In the genomic region with DNA sequence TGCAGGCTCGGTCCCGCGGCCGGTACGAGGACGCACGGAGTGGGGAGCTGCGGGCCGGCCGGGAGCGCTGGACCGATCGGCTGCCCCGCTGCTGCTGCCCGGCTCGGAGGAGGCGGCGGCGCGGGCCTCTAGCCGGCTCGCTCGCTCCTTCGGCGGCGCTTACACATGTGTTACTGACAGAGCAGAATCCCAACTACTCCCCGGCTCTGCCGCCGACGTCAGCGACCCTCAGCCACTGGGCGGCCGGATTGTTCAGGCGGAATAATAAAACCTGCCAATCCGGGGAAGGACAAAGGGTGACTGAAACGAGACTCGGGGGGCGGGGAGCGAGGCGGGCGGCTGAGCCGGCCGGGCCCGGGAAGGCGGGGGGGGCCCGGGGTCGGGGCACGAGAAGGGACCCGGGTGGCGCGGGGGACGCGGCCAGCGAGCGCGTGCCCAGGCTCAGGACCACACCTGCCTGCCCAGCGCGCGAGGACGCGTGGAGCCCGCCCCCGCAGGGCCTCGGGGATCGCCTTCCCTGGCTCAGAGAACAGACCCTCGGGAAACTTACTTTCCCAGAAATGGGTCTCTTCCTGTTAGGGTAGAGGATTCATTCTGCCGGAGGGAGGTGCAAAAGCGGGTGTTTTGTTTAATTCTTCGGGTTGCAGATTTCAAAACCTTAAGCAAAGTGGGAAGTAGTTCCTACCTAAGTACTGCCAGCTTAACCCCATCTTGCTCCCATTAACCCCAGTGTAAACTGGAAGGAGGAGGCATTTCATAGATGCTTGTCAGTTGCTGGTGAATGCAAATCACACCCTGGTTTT, we compare ENCODE assay signal across 8 mouse cellular contexts. TPM values are rescaled to one million over a fixed set of nuclear protein-coding genes. Genes with fewer than 3 reads are reported as not detected.
DNase-seq lines count a peak whose midpoint lies in the region; ATAC-seq and TF ChIP-seq lines count a peak whose summit lies in the region.

No protein-coding gene starts in this region.

- peaks cover 25% of the 10 kb centered on the region for H3K4me1 ChIP-seq in forebrain, embryonic 12.5 days
- H3K4me1 ChIP-seq in heart, postnatal 0 days (ENCODE audit: control insufficient read depth, insufficient read depth) = peaks cover 13% of the 10 kb centered on the region
- H3K4me1 ChIP-seq in liver, embryonic 16.5 days (ENCODE audit: control insufficient read depth, low read depth, low read length) = peaks cover 11% of the 10 kb centered on the region
- peaks cover 11% of the 10 kb centered on the region for H3K4me1 ChIP-seq in neural tube, embryonic 12.5 days
- H3K4me1 ChIP-seq in stomach, postnatal 0 days (replicated peaks; ENCODE audit: control insufficient read depth, insufficient read depth) = no peaks in the 10 kb centered on the region

- peaks cover 8% of the 10 kb centered on the region for H3K27me3 ChIP-seq in forebrain, embryonic 12.5 days
- no peaks in the 10 kb centered on the region for H3K27me3 ChIP-seq in heart, postnatal 0 days (ENCODE audit: control insufficient read depth, insufficient read depth, low read length)
- H3K27me3 ChIP-seq in liver, embryonic 16.5 days (ENCODE audit: control insufficient read depth, insufficient read depth, low read depth, low read length) = peaks cover 2% of the 10 kb centered on the region
- no peaks in the 10 kb centered on the region for H3K27me3 ChIP-seq in neural tube, embryonic 12.5 days (replicated peaks)
- no peaks in the 10 kb centered on the region for H3K27me3 ChIP-seq in stomach, postnatal 0 days (ENCODE audit: control insufficient read depth, insufficient read depth, low read length)

- no peaks in the 10 kb centered on the region for H3K36me3 ChIP-seq in forebrain, embryonic 12.5 days (replicated peaks)
- H3K36me3 ChIP-seq in heart, postnatal 0 days (replicated peaks; ENCODE audit: control insufficient read depth, insufficient read depth, low read length) = no peaks in the 10 kb centered on the region; the same call in 1 of the 2 replicates
- no peaks in the 10 kb centered on the region for H3K36me3 ChIP-seq in liver, embryonic 16.5 days (ENCODE audit: control insufficient read depth, insufficient read depth)
- H3K36me3 ChIP-seq in neural tube, embryonic 12.5 days = no peaks in the 10 kb centered on the region
- no peaks in the 10 kb centered on the region for H3K36me3 ChIP-seq in stomach, postnatal 0 days (ENCODE audit: control insufficient read depth, insufficient read depth, low read length)

- peak overlapping the region; percentile 93 for H3K4me2 ChIP-seq in forebrain, embryonic 12.5 days
- peak overlapping the region; percentile 93 for H3K4me2 ChIP-seq in heart, postnatal 0 days (ENCODE audit: low read depth, low read length)
- peak overlapping the region; percentile 82 for H3K4me2 ChIP-seq in liver, embryonic 16.5 days (ENCODE audit: low read depth, low read length)
- peak overlapping the region; percentile 91 for H3K4me2 ChIP-seq in neural tube, embryonic 12.5 days (replicated peaks)
- peak overlapping the region; percentile 96 for H3K4me2 ChIP-seq in stomach, postnatal 0 days (replicated peaks; ENCODE audit: low read depth)

- H3K9ac ChIP-seq in forebrain, embryonic 12.5 days = peak overlapping the region; percentile 96
- peak overlapping the region; percentile 87 for H3K9ac ChIP-seq in heart, postnatal 0 days (replicated peaks; ENCODE audit: low read depth, low read length)
- peak overlapping the region; percentile 68 for H3K9ac ChIP-seq in liver, embryonic 16.5 days (ENCODE audit: low read depth, low read length)
- H3K9ac ChIP-seq in neural tube, embryonic 12.5 days = peak overlapping the region; percentile 96
- H3K9ac ChIP-seq in stomach, postnatal 0 days (ENCODE audit: low read length) = peak overlapping the region; percentile 73

- H3K27ac ChIP-seq in forebrain, embryonic 12.5 days = peak overlapping the region; percentile 99
- peak overlapping the region; percentile 97 for H3K27ac ChIP-seq in heart, postnatal 0 days (ENCODE audit: low read depth)
- peak overlapping the region; percentile 85 for H3K27ac ChIP-seq in liver, embryonic 16.5 days (ENCODE audit: low read length)
- peak overlapping the region; percentile 99 for H3K27ac ChIP-seq in neural tube, embryonic 12.5 days
- peak overlapping the region; percentile 99 for H3K27ac ChIP-seq in stomach, postnatal 0 days (replicated peaks)

- H3K9me3 ChIP-seq in forebrain, embryonic 12.5 days = no peaks in the 10 kb centered on the region
- no peaks in the 10 kb centered on the region for H3K9me3 ChIP-seq in heart, postnatal 0 days (replicated peaks; ENCODE audit: control insufficient read depth, low read length)
- H3K9me3 ChIP-seq in liver, embryonic 16.5 days (replicated peaks; ENCODE audit: control insufficient read depth, low read length) = no peaks in the 10 kb centered on the region
- H3K9me3 ChIP-seq in neural tube, embryonic 12.5 days = no peaks in the 10 kb centered on the region
- H3K9me3 ChIP-seq in stomach, postnatal 0 days (ENCODE audit: control insufficient read depth, low read length) = no peaks in the 10 kb centered on the region

- under 1% methylated on average over 65 of the region's 69 CpGs for WGBS in forebrain, embryonic 12.5 days
- WGBS in heart, postnatal 0 days = under 1% methylated on average over 69 of the region's 69 CpGs
- WGBS in liver, embryonic 16.5 days (ENCODE audit: insufficient replicate concordance) = under 1% methylated on average over 68 of the region's 69 CpGs
- WGBS in neural tube, embryonic 12.5 days = under 1% methylated on average over 68 of the region's 69 CpGs
- under 1% methylated on average over 42 of the region's 69 CpGs for WGBS in stomach, postnatal 0 days

- peak overlapping the region; percentile 72 for H3K4me3 ChIP-seq in forebrain, embryonic 12.5 days (replicated peaks)
- H3K4me3 ChIP-seq in heart, postnatal 0 days (ENCODE audit: low read depth, low read length) = peak overlapping the region; percentile 70
- H3K4me3 ChIP-seq in liver, embryonic 16.5 days (ENCODE audit: low read depth, low read length) = peak overlapping the region; percentile 68
- H3K4me3 ChIP-seq in neural tube, embryonic 12.5 days = peak overlapping the region; percentile 78
- H3K4me3 ChIP-seq in stomach, postnatal 0 days (ENCODE audit: low read depth, low read length) = peak overlapping the region; percentile 83

- ATAC-seq in forebrain, embryonic 12.5 days (ENCODE audit: low FRiP score) = peak; percentile 93
- peak; percentile 92 for ATAC-seq in heart, postnatal 0 days (ENCODE audit: insufficient read depth, low read depth)
- peak; percentile 74 for ATAC-seq in liver, embryonic 16.5 days (ENCODE audit: low read depth)
- peak; percentile 92 for ATAC-seq in neural tube, embryonic 12.5 days (ENCODE audit: low FRiP score, low read depth)
- ATAC-seq in stomach, postnatal 0 days (ENCODE audit: low FRiP score, low TSS enrichment) = peak; percentile 95

- DNase-seq in CD8-positive naive resting alpha-beta T cell, adult 2 months (ENCODE audit: low read depth in 2 of 2, low spot score in 2 of 2) = peak; percentile 86
- peak; percentile 79 for DNase-seq in c-Kit-positive CD71-negative TER-119-negative erythroid progenitor cells, embryonic 14.5 days (ENCODE audit: low read depth)
- DNase-seq in heart, postnatal 0 days (ENCODE audit: low spot score) = peak; percentile 96
- peak; percentile 95 to 97 for DNase-seq in kidney, postnatal 4 days
- peak; percentile 96 for DNase-seq in stomach, postnatal 0 days (ENCODE audit: low spot score)

- no peak for TF ChIP-seq CTCF in heart, postnatal 0 days (IDR thresholded peaks at IDR 0.05; ENCODE audit: low read depth)
- TF ChIP-seq CTCF in stomach, postnatal 0 days (IDR thresholded peaks at IDR 0.05; ENCODE audit: low read depth) = no peak

- no peak for TF ChIP-seq EP300 in heart, postnatal 0 days (IDR thresholded peaks at IDR 0.05; ENCODE audit: low read depth)
- TF ChIP-seq EP300 in stomach, postnatal 0 days (optimal IDR thresholded peaks at IDR 0.05) = no peak

RNA-seq across cellular contexts. Expression of gene Lmo4, which starts 0.5 kb away (rescaled TPM):
- 50.7 and 55.2 TPM in 2 replicates for polyA plus RNA-seq in forebrain, embryonic 12.5 days (2016; fragmentation: Nextera tagmentation; extraction: Ambion mirVana)
- 61.9 and 65.8 TPM in 2 replicates for total RNA-seq in heart, postnatal 0 days (2014; rRNA removed; ENCODE audit: low replicate concordance)
- polyA plus RNA-seq in heart, postnatal 0 days (2015; fragmentation: Nextera tagmentation; extraction: Ambion mirVana) = 34.7 and 38.9 TPM in 2 replicates
- polyA plus RNA-seq in liver, embryonic 16.5 days (2015; fragmentation: Nextera tagmentation; extraction: Ambion mirVana) = 13.8 and 14.0 TPM in 2 replicates
- polyA plus RNA-seq in neural tube, embryonic 12.5 days (2016; fragmentation: Nextera tagmentation; extraction: Ambion mirVana) = 53.3 and 58.1 TPM in 2 replicates
- 44.8 and 50.7 TPM in 2 replicates for polyA plus RNA-seq in stomach, postnatal 0 days (2015; fragmentation: Nextera tagmentation; extraction: Ambion mirVana)

Comparison
In these comparisons a context has a peak if more than half of its experiments do, and no peak if none do; other contexts are left out.
1. Peak in every context shown above with its lines: DNase-seq, ATAC-seq, H3K4me3 ChIP-seq and H3K27ac ChIP-seq.